1 mouse cellular context compared by ENCODE assay signal in the genomic region with DNA sequence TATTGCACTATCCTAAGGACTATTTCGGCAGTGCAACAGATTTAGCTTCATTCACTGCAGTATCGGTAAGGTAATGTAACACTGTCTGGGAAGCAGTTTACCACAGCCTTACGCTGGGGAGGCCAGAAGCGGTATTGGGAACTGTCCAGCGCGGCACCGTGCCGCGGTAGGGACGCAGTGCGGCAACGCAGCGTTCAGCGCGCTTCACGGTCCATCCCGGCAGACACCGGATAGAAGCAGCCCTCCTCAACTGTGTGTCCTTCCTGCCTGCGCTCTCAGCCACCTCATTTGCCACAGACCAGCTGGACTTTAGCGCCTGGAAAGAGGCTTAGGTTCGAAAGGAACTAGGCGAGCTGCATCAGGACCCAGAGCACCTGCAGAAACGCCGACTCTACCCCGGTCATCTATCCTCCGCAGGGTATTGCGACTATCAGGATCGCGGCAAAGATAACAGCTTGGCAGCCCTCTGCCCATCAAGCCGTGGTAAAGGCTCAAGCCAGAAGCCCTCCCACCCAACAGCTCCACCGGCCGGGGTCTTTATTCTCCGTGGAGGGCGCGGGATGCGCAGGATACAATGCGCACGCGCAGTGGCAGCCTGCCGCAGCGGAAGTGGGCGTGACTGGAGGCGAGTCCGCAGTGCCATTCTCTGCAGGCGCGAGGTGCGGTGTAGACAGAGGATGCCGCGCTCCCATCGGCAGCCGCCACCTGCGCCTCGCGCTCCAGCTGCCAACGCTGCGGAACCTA.
TF ChIP-seq lines count a peak whose summit lies in the region.

No protein-coding gene starts in this region.

TF ChIP-seq in CH12.LX, 34 proteins besides CTCF, POLR2A, EP300 and RAD21:
- no peak for TF ChIP-seq JUN (IDR thresholded peaks at IDR 0.05; ENCODE audit: insufficient read depth, low read depth, low read length)
- TF ChIP-seq ZKSCAN1 (IDR thresholded peaks at IDR 0.05; ENCODE audit: borderline replicate concordance, low read depth, low read length) = no peak
- no peak for TF ChIP-seq MAZ (IDR thresholded peaks at IDR 0.05; ENCODE audit: low read depth, low read length)
- TF ChIP-seq MEF2A (IDR thresholded peaks at IDR 0.05; ENCODE audit: borderline replicate concordance, low read depth, low read length) = no peak
- TF ChIP-seq ELF1 (IDR thresholded peaks at IDR 0.05; ENCODE audit: low read depth, low read length) = peak; percentile 25; the same call in 1 of the 2 replicates
- peak; percentile 89 for TF ChIP-seq NRF1 (IDR thresholded peaks at IDR 0.05; ENCODE audit: low read depth, low read length)
- no peak for TF ChIP-seq KAT2A (IDR thresholded peaks at IDR 0.05; ENCODE audit: insufficient replicate concordance, low read length)
- no peak for TF ChIP-seq E2F4 (IDR thresholded peaks at IDR 0.05; ENCODE audit: insufficient replicate concordance, low read depth, low read length)
- TF ChIP-seq POLR2AphosphoS2 (IDR thresholded peaks at IDR 0.05; ENCODE audit: low read depth, low read length) = no peak
- no peak for TF ChIP-seq HCFC1 (IDR thresholded peaks at IDR 0.05; ENCODE audit: low read depth, low read length)
- no peak for TF ChIP-seq ZMIZ1 (IDR thresholded peaks at IDR 0.05; ENCODE audit: low read depth, low read length)
